Comparison of ENCODE assay signal across 15 mouse cellular contexts in the genomic region with DNA sequence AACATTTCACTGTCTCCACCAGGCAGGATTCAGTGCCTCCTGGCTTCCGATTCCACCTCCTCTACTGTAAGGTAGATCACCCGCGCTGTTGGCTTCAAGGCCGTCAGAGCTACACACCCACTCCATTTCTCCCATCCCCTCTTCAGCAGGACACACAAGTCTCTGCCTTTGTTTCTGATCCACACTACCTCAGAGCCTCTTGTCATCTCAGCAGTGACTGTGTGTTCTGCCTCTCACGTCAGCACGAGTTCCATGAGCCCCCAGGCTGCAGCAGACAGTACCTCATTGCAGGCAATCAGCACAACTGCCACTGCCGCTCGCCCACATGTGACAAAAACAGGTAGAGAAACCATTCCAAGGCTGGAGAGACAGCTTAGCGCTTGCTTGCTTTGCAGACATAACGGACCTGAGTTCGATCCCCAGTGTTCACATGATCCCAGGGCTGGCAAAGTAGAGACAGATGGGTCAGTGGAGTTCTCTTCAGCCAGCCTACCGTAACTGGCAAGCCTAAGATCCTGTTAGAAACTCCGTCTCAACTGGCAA. TPM values are rescaled to one million over a fixed set of nuclear protein-coding genes. Genes with fewer than 3 reads are reported as not detected.
A peak's percentile ranks its signal among the peaks of the same experiment; 100 is the strongest.
DNase-seq lines count a peak whose midpoint lies in the region; ATAC-seq and TF ChIP-seq lines count a peak whose summit lies in the region.
"Had no signal": no experiment of that assay in that cellular context is flagged by ENCODE, and none has a peak within 500 bp of the region (broad histone marks: within the 10 kb centered on the region; RNA-seq: fewer than 3 reads in every experiment).

No protein-coding gene starts in this region.

- 76% methylated on average over 13 of the region's 13 CpGs for WGBS in hindbrain, postnatal 0 days
- 85% methylated on average over 13 of the region's 13 CpGs for WGBS in midbrain, embryonic 16.5 days
- WGBS in thymus, adult 2 months = 95% methylated on average over 13 of the region's 13 CpGs

- TF ChIP-seq CTCF in hindbrain, postnatal 0 days (IDR thresholded peaks at IDR 0.05; ENCODE audit: low read depth) = no peak
- TF ChIP-seq CTCF in thymus, adult 2 months (IDR thresholded peaks at IDR 0.05; ENCODE audit: borderline replicate concordance, control insufficient read depth, extremely low read depth, insufficient read depth, low read length, poor library complexity) = no peak

- TF ChIP-seq POLR2A in thymus, adult 2 months (IDR thresholded peaks at IDR 0.05; ENCODE audit: control insufficient read depth, extremely low read depth, insufficient read depth, low read length, poor library complexity) = no peak

- H3K4me2 ChIP-seq in hindbrain, postnatal 0 days (ENCODE audit: low read depth, low read length) = no peak overlapping the region
- no peak overlapping the region for H3K4me2 ChIP-seq in midbrain, embryonic 16.5 days (ENCODE audit: low read length)
- H3K4me2 ChIP-seq: heart, embryonic 11.5 days; limb, embryonic 15.5 days; neural tube, embryonic 12.5 days had no signal

- H3K4me1 ChIP-seq in hindbrain, postnatal 0 days (ENCODE audit: insufficient read depth, low read length) = no peaks in the 10 kb centered on the region
- H3K4me1 ChIP-seq in midbrain, embryonic 16.5 days (ENCODE audit: control insufficient read depth, insufficient read depth, low read length) = peaks cover 3% of the 10 kb centered on the region; the same call in 1 of the 2 replicates
- H3K4me1 ChIP-seq in thymus, adult 2 months (replicated peaks; ENCODE audit: control insufficient read depth, insufficient read depth, low read length) = no peaks in the 10 kb centered on the region
- H3K4me1 ChIP-seq: limb, embryonic 15.5 days had no signal

- peak; percentile 85 for DNase-seq in heart, adult 11 months
- no peak for DNase-seq in heart, adult 18-20 months
- peak; percentile 27 for DNase-seq in R1 (ENCODE audit: low read depth, low spot score)
- DNase-seq in hindbrain, postnatal 0 days (ENCODE audit: low spot score) = peak; percentile 7
- DNase-seq in thymus, adult 2 months = no peak
- DNase-seq in thymus, postnatal 36 days = no peak
- DNase-seq in layer of hippocampus, adult 11-12 months (ENCODE audit: low spot score) = no peak
- DNase-seq: cerebellum, adult 9-11 months; gastrocnemius, postnatal 10 days; lung, adult 2 months had no signal

- no peak overlapping the region; the same call in 1 of the 2 replicates for H3K9ac ChIP-seq in hindbrain, postnatal 0 days (replicated peaks; ENCODE audit: low read length)
- no peak overlapping the region for H3K9ac ChIP-seq in midbrain, embryonic 16.5 days (ENCODE audit: low read depth, low read length)
- H3K9ac ChIP-seq: limb, embryonic 15.5 days; neural tube, embryonic 12.5 days had no signal

- H3K36me3 ChIP-seq in hindbrain, postnatal 0 days (ENCODE audit: insufficient read depth, low read length) = no peaks in the 10 kb centered on the region
- no peaks in the 10 kb centered on the region for H3K36me3 ChIP-seq in midbrain, embryonic 16.5 days (ENCODE audit: control insufficient read depth, insufficient read depth, low read length)
- H3K36me3 ChIP-seq in thymus, adult 2 months (ENCODE audit: control insufficient read depth, insufficient read depth, low read length) = no peaks in the 10 kb centered on the region
- H3K36me3 ChIP-seq: limb, embryonic 15.5 days; neural tube, embryonic 12.5 days had no signal

- H3K27ac ChIP-seq in hindbrain, postnatal 0 days = peak overlapping the region; percentile 72
- peak overlapping the region; percentile 44 for H3K27ac ChIP-seq in midbrain, embryonic 16.5 days (ENCODE audit: low read length)
- no peak overlapping the region for H3K27ac ChIP-seq in thymus, adult 2 months (ENCODE audit: control insufficient read depth, insufficient read depth, low read length)
- H3K27ac ChIP-seq: limb, embryonic 15.5 days; neural tube, embryonic 12.5 days had no signal

- H3K4me3 ChIP-seq in hindbrain, postnatal 0 days (ENCODE audit: low read length) = no peak overlapping the region
- H3K4me3 ChIP-seq in midbrain, embryonic 16.5 days (ENCODE audit: low read depth, low read length) = no peak overlapping the region
- no peak overlapping the region for H3K4me3 ChIP-seq in thymus, adult 2 months (ENCODE audit: control insufficient read depth, insufficient read depth, low read length)
- H3K4me3 ChIP-seq: limb, embryonic 15.5 days; megakaryocyte, embryonic 14.5 days; neural tube, embryonic 12.5 days had no signal

- ATAC-seq in hindbrain, postnatal 0 days = peak; percentile 16; the same call in 1 of the 2 replicates
- ATAC-seq in midbrain, embryonic 16.5 days = no peak

- no peaks in the 10 kb centered on the region for H3K27me3 ChIP-seq in hindbrain, postnatal 0 days (ENCODE audit: insufficient read depth, low read length)
- H3K27me3 ChIP-seq in midbrain, embryonic 16.5 days (ENCODE audit: control insufficient read depth, insufficient read depth, low read depth, low read length) = no peaks in the 10 kb centered on the region
- no peaks in the 10 kb centered on the region for H3K27me3 ChIP-seq in thymus, adult 2 months (ENCODE audit: control insufficient read depth, insufficient read depth, low read length)
- H3K27me3 ChIP-seq: limb, embryonic 15.5 days; neural tube, embryonic 12.5 days had no signal

- H3K9me3 ChIP-seq in hindbrain, postnatal 0 days (ENCODE audit: low read length) = no peaks in the 10 kb centered on the region
- H3K9me3 ChIP-seq in midbrain, embryonic 16.5 days (replicated peaks; ENCODE audit: control insufficient read depth, low read length, poor library complexity, severe bottlenecking) = no peaks in the 10 kb centered on the region
- H3K9me3 ChIP-seq: limb, embryonic 15.5 days; neural tube, embryonic 12.5 days had no signal

RNA-seq across cellular contexts. Expression of gene Elp6, which starts 11.0 kb away (rescaled TPM):
- total RNA-seq in heart, adult 18-20 months (2021) = 1 to 10 TPM; 1.8 to 2.7 TPM
- total RNA-seq in hindbrain, postnatal 0 days (2014; rRNA removed) = 27.6 and 30.9 TPM in 2 replicates
- 30.0 and 31.1 TPM in 2 replicates for polyA plus RNA-seq in hindbrain, postnatal 0 days (2015; fragmentation: Nextera tagmentation; extraction: Ambion mirVana)
- 39.4 and 41.0 TPM in 2 replicates for polyA plus RNA-seq in midbrain, embryonic 16.5 days (2015; fragmentation: Nextera tagmentation; extraction: Ambion mirVana)
- 21.0 and 26.9 TPM in 2 replicates for polyA plus RNA-seq in thymus, adult 2 months (2012; rRNA removed)

RNA-seq across cellular contexts. Expression of gene Scap, which starts 39.1 kb away (rescaled TPM):
- total RNA-seq in heart, adult 18-20 months (2021) = 10 to 100 TPM; 23.8 to 31.3 TPM
- 162 and 168 TPM in 2 replicates for total RNA-seq in hindbrain, postnatal 0 days (2014; rRNA removed)
- 48.6 and 50.9 TPM in 2 replicates for polyA plus RNA-seq in hindbrain, postnatal 0 days (2015; fragmentation: Nextera tagmentation; extraction: Ambion mirVana)
- 57.4 and 64.5 TPM in 2 replicates for polyA plus RNA-seq in midbrain, embryonic 16.5 days (2015; fragmentation: Nextera tagmentation; extraction: Ambion mirVana)
- 67.0 and 87.1 TPM in 2 replicates for polyA plus RNA-seq in thymus, adult 2 months (2012; rRNA removed)

RNA-seq across cellular contexts. Expression of gene Cspg5, which starts 50.4 kb away (rescaled TPM):
- total RNA-seq in heart, adult 18-20 months (2021) = under 1 TPM in 1 of 2 experiments, not detected in 1; 0.39 TPM
- total RNA-seq in hindbrain, postnatal 0 days (2014; rRNA removed) = 412 and 470 TPM in 2 replicates
- 261 and 266 TPM in 2 replicates for polyA plus RNA-seq in hindbrain, postnatal 0 days (2015; fragmentation: Nextera tagmentation; extraction: Ambion mirVana)
- polyA plus RNA-seq in midbrain, embryonic 16.5 days (2015; fragmentation: Nextera tagmentation; extraction: Ambion mirVana) = 180 and 230 TPM in 2 replicates
- polyA plus RNA-seq in thymus, adult 2 months (2012; rRNA removed) = 0.61 and 0.93 TPM in 2 replicates

Comparison
In these comparisons a context has a peak if more than half of its experiments do, and no peak if none do; other contexts are left out.
1. DNase-seq: peak in heart, adult 11 months (single experiment), R1 (single experiment) and hindbrain, postnatal 0 days (single experiment); none in heart, adult 18-20 months (0 of 2), thymus, adult 2 months (single experiment), thymus, postnatal 36 days (0 of 2) and layer of hippocampus, adult 11-12 months (single experiment).
2. RNA of gene Cspg5, which starts 50.4 kb away (polyA plus RNA-seq): 261 to 266 TPM in hindbrain, postnatal 0 days and 180 to 230 TPM in midbrain, embryonic 16.5 days; 0.61 to 0.93 TPM in thymus, adult 2 months; every median in the first group is over 10 times any median in the second.